Mouse (Mus musculus) forebrain, embryonic 14.5 days (tissue): ENCODE measurements at regions not wholly inside any gene's neighbourhood (a gene's known extent, or its start where the extent isn't known, plus 50 kb on each side); places are given as distances from the start of the nearest gene placed in this dataset.

ENCODE experiments used
- ATAC-seq: fragments of 200-750 bp; cut with Nextera tagmentation; 2 replicates; pipeline ENCODE4 v1.8.0; 2017; ENCODE audit warnings: mild to moderate bottlenecking, moderate library complexity
- DNase-seq: peaks from one replicate; pipeline ENCODE4 v3.0.0-alpha.2; 2015; ENCODE audit warnings: low spot score
- H3K27ac ChIP-seq: fragments of 300-500 bp; sonication (generic); 2 replicates; pipeline ENCODE4 v1.5.1; 2014; ENCODE audit warnings: low read depth, mild to moderate bottlenecking, control low read depth, low read length, moderate library complexity
- H3K27me3 ChIP-seq: fragments of 300-500 bp; sonication (generic); replicated peaks from 2 replicates; pipeline ENCODE4 v1.6.1; 2014; ENCODE audit warnings: low read length, control low read depth, mixed read lengths; ENCODE audit not compliant: control insufficient read depth, insufficient read depth
- H3K36me3 ChIP-seq: fragments of 300-500 bp; sonication (generic); 2 replicates; pipeline ENCODE4 v1.6.1; 2014; ENCODE audit warnings: low read length, control low read depth; ENCODE audit not compliant: control insufficient read depth, insufficient read depth
- H3K4me1 ChIP-seq: fragments of 300-500 bp; sonication (generic); 2 replicates; pipeline ENCODE4 v1.6.1; 2014; ENCODE audit warnings: antibody characterized with exemption, low read length, control low read depth; ENCODE audit not compliant: control insufficient read depth, insufficient read depth
- H3K4me2 ChIP-seq: fragments of 300-500 bp; sonication (generic); 2 replicates; pipeline ENCODE4 v1.6.1; 2014; ENCODE audit warnings: mild to moderate bottlenecking, control low read depth, low read length
- H3K4me3 ChIP-seq: fragments of 300-500 bp; sonication (generic); 2 replicates; pipeline ENCODE4 v1.5.1; 2014; ENCODE audit warnings: low read depth, low read length, control low read depth
- H3K9ac ChIP-seq: fragments of 300-500 bp; sonication (generic); 2 replicates; pipeline ENCODE4 v1.6.1; 2014; ENCODE audit warnings: mild to moderate bottlenecking, low read length, control low read depth, moderate library complexity
- H3K9me3 ChIP-seq: fragments of 300-500 bp; sonication (generic); replicated peaks from 2 replicates; pipeline ENCODE4 v1.6.1; 2016; ENCODE audit warnings: low read length, control low read depth, mixed read lengths; ENCODE audit not compliant: control insufficient read depth
- WGBS: fragments of 180-500 bp; shearing (Covaris S2); extraction: QIAGEN DNeasy Blood & Tissue Kit; methylation state at CpG from one replicate; pipeline ENCODE4 v1.1.7; 2014; 5-methylcytosine and 5-hydroxymethylcytosine counted together

GRCm38 (mm10) chr6:67087837-67088440 lies 50.7 kb upstream of the Gadd45a start:
- no peaks in the 10 kb centered on the region for H3K36me3 ChIP-seq
- H3K9me3 ChIP-seq: no peaks in the 10 kb centered on the region
- 90% methylated on average over 5 of the region's 5 CpGs for WGBS
- no peak overlapping the region for H3K4me2 ChIP-seq
- H3K27me3 ChIP-seq: no peaks in the 10 kb centered on the region
- no peaks in the 10 kb centered on the region for H3K4me1 ChIP-seq
- no peak overlapping the region for H3K9ac ChIP-seq
- H3K27ac ChIP-seq: no peak overlapping the region
- H3K4me3 ChIP-seq: no peak overlapping the region
- DNase-seq (no peak), ATAC-seq (no peak)

- 79% methylated on average over 3 of the region's 3 CpGs for WGBS
Measured at GRCm38 (mm10) chr6:67087393-67087792, 50.1 kb upstream of the Gadd45a start.

More at GRCm38 (mm10) chr6:67087393-67087792, 50.1 kb upstream of the Gadd45a start:
- Histone ChIP-seq H3K4me2 (no peak overlapping the region), H3K4me1 (no peaks in the 10 kb centered on the region), H3K4me3 (no peak overlapping the region), H3K36me3 (no peaks in the 10 kb centered on the region), H3K9me3 (no peaks in the 10 kb centered on the region), H3K27ac (no peak overlapping the region), H3K27me3 (no peaks in the 10 kb centered on the region), H3K9ac (no peak overlapping the region)
- DNase-seq (no peak), ATAC-seq (no peak)
